Mouse (Mus musculus): Measurements from ENCODE around the gene Gabra5.

The Gabra5 gene

GRCm38 (mm10) chr7:57509681-57510141, at the start of gene Gabra5:
Gene Gabra5 (minus strand): TSS chr7:57510059.
- in situ Hi-C loops (cut with MboI; ENCODE audit: unreplicated experiment in 2 of 2) = no loop called here

- in situ Hi-C loops (cut with MboI; ENCODE audit: unreplicated experiment in 2 of 2) = loop anchor here in 1 of 2 experiments (10.0 kb wide), 1 partner anchor 1554 kb away; no protein-coding TSS in a partner anchor
These were observed 28.7 kb upstream of the Gabra5 start for GRCm38 (mm10) chr7:57538565-57538964.

GRCm38 (mm10) chr7:57532676-57533075, 22.8 kb upstream of the Gabra5 start:
- in situ Hi-C loops (cut with MboI; ENCODE audit: unreplicated experiment in 2 of 2) = loop anchor here in 1 of 2 experiments (10.0 kb wide), 1 partner anchor 1548 kb away; no protein-coding TSS in a partner anchor

GRCm38 (mm10) chr7:57529954-57530353, 20.1 kb upstream of the Gabra5 start:
- in situ Hi-C loops (cut with MboI; ENCODE audit: unreplicated experiment in 2 of 2) = loop anchor here in 1 of 2 experiments (10.0 kb wide), 1 partner anchor 1545 kb away; no protein-coding TSS in a partner anchor

- in situ Hi-C loops (cut with MboI; ENCODE audit: unreplicated experiment in 2 of 2) = no loop called here
These were observed 19.6 kb upstream of the Gabra5 start for GRCm38 (mm10) chr7:57529451-57529850.

GRCm38 (mm10) chr7:57512955-57513354, 3.1 kb upstream of the Gabra5 start:
- in situ Hi-C loops (cut with MboI; ENCODE audit: unreplicated experiment in 2 of 2) = no loop called here

- in situ Hi-C loops (cut with MboI; ENCODE audit: unreplicated experiment in 2 of 2) = no loop called here
These were observed 813 bp downstream of the Gabra5 start for GRCm38 (mm10) chr7:57508860-57509632.

- in situ Hi-C loops (cut with MboI; ENCODE audit: unreplicated experiment in 2 of 2) = no loop called here
These were observed 7.0 kb downstream of the Gabra5 start for GRCm38 (mm10) chr7:57502809-57503208.

- in situ Hi-C loops (cut with MboI; ENCODE audit: unreplicated experiment in 2 of 2) = no loop called here
These were observed 18.1 kb downstream of the Gabra5 start for GRCm38 (mm10) chr7:57491795-57492194.

GRCm38 (mm10) chr7:57486907-57487306, 23.0 kb downstream of the Gabra5 start:
- in situ Hi-C loops (cut with MboI; ENCODE audit: unreplicated experiment in 2 of 2) = no loop called here

GRCm38 (mm10) chr7:57482896-57483295, 27.0 kb downstream of the Gabra5 start:
- in situ Hi-C loops (cut with MboI; ENCODE audit: unreplicated experiment in 2 of 2) = no loop called here

GRCm38 (mm10) chr7:57473811-57474525, 35.9 kb downstream of the Gabra5 start:
- in situ Hi-C loops (cut with MboI; ENCODE audit: unreplicated experiment in 2 of 2) = no loop called here

GRCm38 (mm10) chr7:57471316-57471715, 38.5 kb downstream of the Gabra5 start:
- in situ Hi-C loops (cut with MboI; ENCODE audit: unreplicated experiment in 2 of 2) = no loop called here

- in situ Hi-C loops (cut with MboI; ENCODE audit: unreplicated experiment in 2 of 2) = no loop called here
These were observed 49.5 kb downstream of the Gabra5 start for GRCm38 (mm10) chr7:57460354-57460753.

GRCm38 (mm10) chr7:57448239-57448638, 61.6 kb downstream of the Gabra5 start:
- in situ Hi-C loops (cut with MboI; ENCODE audit: unreplicated experiment in 2 of 2) = no loop called here

- in situ Hi-C loops (cut with MboI; ENCODE audit: unreplicated experiment in 2 of 2) = no loop called here
These were observed 87.2 kb downstream of the Gabra5 start for GRCm38 (mm10) chr7:57422675-57423074.

- in situ Hi-C loops (cut with MboI; ENCODE audit: unreplicated experiment in 2 of 2) = no loop called here
These were observed 88.8 kb downstream of the Gabra5 start for GRCm38 (mm10) chr7:57421044-57421443.

- in situ Hi-C loops (cut with MboI; ENCODE audit: unreplicated experiment in 2 of 2) = no loop called here
These were observed 90.5 kb downstream of the Gabra5 start, which contains the start of gene Gabrb3 for GRCm38 (mm10) chr7:57419392-57419791. Gene Gabrb3 (plus strand): TSS chr7:57419692.

GRCm38 (mm10) chr7:57412896-57413295, 97.0 kb downstream of the Gabra5 start:
- in situ Hi-C loops (cut with MboI; ENCODE audit: unreplicated experiment in 2 of 2) = no loop called here

- in situ Hi-C loops (cut with MboI; ENCODE audit: unreplicated experiment in 2 of 2) = no loop called here
These were observed 98.7 kb downstream of the Gabra5 start for GRCm38 (mm10) chr7:57411163-57411562.

- in situ Hi-C loops (cut with MboI; ENCODE audit: unreplicated experiment in 2 of 2) = no loop called here
These were observed 116.3 kb downstream of the Gabra5 start for GRCm38 (mm10) chr7:57393551-57393950.

All from v-Abl transformed pro-B cells (cell line).